Mouse (Mus musculus) midbrain, embryonic 13.5 days (tissue): ENCODE results near the gene Bicd2. TPM values are rescaled to one million over a fixed set of nuclear protein-coding genes. Genes with fewer than 3 reads are reported as not detected.
"Not testable (repeated sequence)": the region's sequence is repeated elsewhere in the genome, so short reads cannot be mapped to it uniquely, and the experiment has no call there.

Source experiments
- ATAC-seq: fragments of 200-750 bp; cut with Nextera tagmentation; 2 replicates; pipeline ENCODE4 v1.8.0; 2017; ENCODE audit warnings: mild to moderate bottlenecking, moderate TSS enrichment, moderate library complexity
- H3K27ac ChIP-seq: fragments of 300-500 bp; sonication (generic); 2 replicates; pipeline ENCODE4 v1.5.1; 2015; ENCODE audit warnings: inconsistent platforms, mild to moderate bottlenecking, moderate library complexity
- H3K27me3 ChIP-seq: fragments of 300-500 bp; sonication (generic); 2 replicates; pipeline ENCODE4 v1.6.1; 2015; ENCODE audit warnings: mild to moderate bottlenecking, inconsistent platforms
- H3K36me3 ChIP-seq: fragments of 300-500 bp; sonication (generic); 2 replicates; pipeline ENCODE4 v1.6.1; 2015; ENCODE audit warnings: mild to moderate bottlenecking, inconsistent platforms
- H3K4me1 ChIP-seq: fragments of 300-500 bp; sonication (generic); replicated peaks from 2 replicates; pipeline ENCODE4 v1.6.1; 2015; ENCODE audit warnings: inconsistent platforms
- H3K4me2 ChIP-seq: fragments of 300-500 bp; sonication (generic); replicated peaks from 2 replicates; pipeline ENCODE4 v1.6.1; 2015; ENCODE audit warnings: moderate library complexity, mild to moderate bottlenecking, inconsistent platforms
- H3K4me3 ChIP-seq: fragments of 300-500 bp; sonication (generic); replicated peaks from 2 replicates; pipeline ENCODE4 v1.5.1; 2015; ENCODE audit warnings: mild to moderate bottlenecking, inconsistent platforms
- H3K9ac ChIP-seq: fragments of 300-500 bp; sonication (generic); replicated peaks from 2 replicates; pipeline ENCODE4 v1.6.1; 2015; ENCODE audit warnings: mild to moderate bottlenecking, inconsistent platforms
- H3K9me3 ChIP-seq: fragments of 300-500 bp; sonication (generic); 2 replicates; pipeline ENCODE4 v1.6.1; 2016; ENCODE audit warnings: mild to moderate bottlenecking, inconsistent platforms
- WGBS: fragments of 180-500 bp; shearing (Covaris S2); methylation state at CpG from one replicate; pipeline ENCODE4 v1.1.7; 2015; 5-methylcytosine and 5-hydroxymethylcytosine counted together
- polyA plus RNA-seq: library from polyadenylated mRNA; unstranded; fragments of >200 nt; fragmentation: Nextera tagmentation; extraction: Ambion mirVana; gene quantifications from 2 replicates; pipeline ENCODE4 v1.2.1, GENCODE M21; 2015

Bicd2 gene
- polyA plus RNA-seq, 1 experiment from 2014 or later: 26.6 TPM

- not testable (repeated sequence) for ATAC-seq, H3K9me3 ChIP-seq, H3K27ac ChIP-seq, H3K4me2 ChIP-seq, H3K4me3 ChIP-seq, H3K9ac ChIP-seq, H3K27me3 ChIP-seq
- Histone ChIP-seq H3K4me1 (peaks cover 24% of the 10 kb centered on the region), H3K36me3 (peaks cover 41% of the 10 kb centered on the region)
- WGBS: 90% methylated on average over 6 of the region's 6 CpGs
Observed at GRCm38 (mm10) chr13:49370216-49370615, 28.8 kb downstream of the Bicd2 start.

- whole genome bisulfite sequencing: 85% methylated on average over 5 of the region's 5 CpGs
- H3K4me3 ChIP-seq, H3K9ac ChIP-seq, H3K4me2 ChIP-seq, ATAC-seq, H3K27ac ChIP-seq, H3K27me3 ChIP-seq, H3K9me3 ChIP-seq: not testable (repeated sequence)
- Histone ChIP-seq H3K4me1 (peaks cover 19% of the 10 kb centered on the region), H3K36me3 (peaks cover 48% of the 10 kb centered on the region)
Observed at GRCm38 (mm10) chr13:49370916-49371315, 29.5 kb downstream of the Bicd2 start.

- no peaks in the 10 kb centered on the region for H3K27me3 ChIP-seq
- H3K27ac ChIP-seq: peak overlapping the region; percentile 20; the same call in 1 of the 2 replicates
- H3K4me3 ChIP-seq: no peak overlapping the region
- no peak overlapping the region for H3K4me2 ChIP-seq
- H3K9ac ChIP-seq: peak overlapping the region; percentile 20; the same call in 1 of the 2 replicates
- H3K36me3 ChIP-seq: peaks cover 53% of the 10 kb centered on the region
- peaks cover 13% of the 10 kb centered on the region for H3K4me1 ChIP-seq
- no peaks in the 10 kb centered on the region for H3K9me3 ChIP-seq
- peak; percentile 51; the same call in 1 of the 2 replicates for ATAC-seq
- WGBS: 84% methylated on average over 3 of the region's 3 CpGs
Observed at GRCm38 (mm10) chr13:49371428-49371899, 30.1 kb downstream of the Bicd2 start.

GRCm38 (mm10) chr13:49372370-49373060 is 31.1 kb downstream of the Bicd2 start:
- H3K9me3 ChIP-seq: no peaks in the 10 kb centered on the region
- no peak overlapping the region for H3K4me3 ChIP-seq
- no peaks in the 10 kb centered on the region for H3K27me3 ChIP-seq
- no peak overlapping the region for H3K4me2 ChIP-seq
- WGBS: 92% methylated on average over 9 of the region's 9 CpGs
- no peak for ATAC-seq
- peaks cover 7% of the 10 kb centered on the region; the same call in 1 of the 2 replicates for H3K4me1 ChIP-seq
- H3K36me3 ChIP-seq: peaks cover 64% of the 10 kb centered on the region
- no peak overlapping the region for H3K27ac ChIP-seq
- no peak overlapping the region for H3K9ac ChIP-seq

GRCm38 (mm10) chr13:49374304-49374703 is 32.9 kb downstream of the Bicd2 start:
- no peak overlapping the region for H3K27ac ChIP-seq
- H3K4me2 ChIP-seq: no peak overlapping the region
- H3K27me3 ChIP-seq: no peaks in the 10 kb centered on the region
- H3K4me1 ChIP-seq: no peaks in the 10 kb centered on the region
- no peak overlapping the region for H3K9ac ChIP-seq
- no peaks in the 10 kb centered on the region for H3K9me3 ChIP-seq
- H3K36me3 ChIP-seq: peaks cover 81% of the 10 kb centered on the region
- H3K4me3 ChIP-seq: no peak overlapping the region
- ATAC-seq: no peak
- 66% methylated on average over 6 of the region's 6 CpGs for WGBS

- Histone ChIP-seq H3K4me2 (no peak overlapping the region), H3K27ac (no peak overlapping the region), H3K9me3 (no peaks in the 10 kb centered on the region), H3K27me3 (no peaks in the 10 kb centered on the region), H3K9ac (no peak overlapping the region), H3K4me1 (no peaks in the 10 kb centered on the region), H3K36me3 (peaks cover 81% of the 10 kb centered on the region), H3K4me3 (no peak overlapping the region)
- no peak for ATAC-seq
- 88% methylated on average over 6 of the region's 6 CpGs for WGBS
Observed at GRCm38 (mm10) chr13:49374730-49375129, 33.3 kb downstream of the Bicd2 start.

- no peak overlapping the region for H3K4me2 ChIP-seq
- H3K36me3 ChIP-seq: peaks cover 86% of the 10 kb centered on the region
- ATAC-seq: no peak
- no peak overlapping the region for H3K9ac ChIP-seq
- H3K4me1 ChIP-seq: no peaks in the 10 kb centered on the region
- H3K4me3 ChIP-seq: no peak overlapping the region
- no peaks in the 10 kb centered on the region for H3K9me3 ChIP-seq
- no peak overlapping the region for H3K27ac ChIP-seq
- no peaks in the 10 kb centered on the region for H3K27me3 ChIP-seq
- 87% methylated on average over 6 of the region's 6 CpGs for WGBS
Observed at GRCm38 (mm10) chr13:49377608-49378007, 36.2 kb downstream of the Bicd2 start.

GRCm38 (mm10) chr13:49379301-49379700 is 37.9 kb downstream of the Bicd2 start:
- H3K36me3 ChIP-seq: peaks cover 97% of the 10 kb centered on the region
- ATAC-seq: no peak
- H3K27ac ChIP-seq: no peak overlapping the region
- H3K9ac ChIP-seq: no peak overlapping the region
- H3K4me3 ChIP-seq: no peak overlapping the region
- no peak overlapping the region for H3K4me2 ChIP-seq
- no peaks in the 10 kb centered on the region for H3K27me3 ChIP-seq
- H3K9me3 ChIP-seq: no peaks in the 10 kb centered on the region
- no peaks in the 10 kb centered on the region for H3K4me1 ChIP-seq
- WGBS: 95% methylated on average over 20 of the region's 20 CpGs

- Histone ChIP-seq H3K27ac (no peak overlapping the region), H3K4me3 (no peak overlapping the region), H3K4me1 (no peaks in the 10 kb centered on the region), H3K27me3 (no peaks in the 10 kb centered on the region), H3K9ac (no peak overlapping the region), H3K4me2 (no peak overlapping the region), H3K9me3 (no peaks in the 10 kb centered on the region), H3K36me3 (peaks cover 97% of the 10 kb centered on the region)
- peak; percentile 58; the same call in 1 of the 2 replicates for ATAC-seq
- 28% methylated on average over 3 of the region's 3 CpGs for WGBS
Observed at GRCm38 (mm10) chr13:49381230-49381629, 39.8 kb downstream of the Bicd2 start.

GRCm38 (mm10) chr13:49382997-49383396 is 41.6 kb downstream of the Bicd2 start:
- H3K9ac ChIP-seq: no peak overlapping the region
- no peak overlapping the region for H3K27ac ChIP-seq
- H3K4me2 ChIP-seq: no peak overlapping the region
- H3K4me3 ChIP-seq: no peak overlapping the region
- H3K27me3 ChIP-seq: no peaks in the 10 kb centered on the region
- WGBS: 95% methylated on average over 23 of the region's 23 CpGs
- H3K9me3 ChIP-seq: no peaks in the 10 kb centered on the region
- ATAC-seq: no peak
- H3K36me3 ChIP-seq: peaks cover 87% of the 10 kb centered on the region
- no peaks in the 10 kb centered on the region for H3K4me1 ChIP-seq

GRCm38 (mm10) chr13:49384751-49385463 is 43.5 kb downstream of the Bicd2 start:
- 83% methylated on average over 16 of the region's 16 CpGs for WGBS

GRCm38 (mm10) chr13:49391374-49391773 is 50.0 kb downstream of the Bicd2 start:
- H3K4me3 ChIP-seq: no peak overlapping the region
- no peaks in the 10 kb centered on the region for H3K4me1 ChIP-seq
- H3K9me3 ChIP-seq: no peaks in the 10 kb centered on the region
- no peak overlapping the region for H3K27ac ChIP-seq
- WGBS: 97% methylated on average over 2 of the region's 2 CpGs
- H3K27me3 ChIP-seq: no peaks in the 10 kb centered on the region
- peaks cover 34% of the 10 kb centered on the region for H3K36me3 ChIP-seq
- H3K9ac ChIP-seq: no peak overlapping the region
- no peak overlapping the region for H3K4me2 ChIP-seq
- no peak for ATAC-seq

More at GRCm38 (mm10) chr13:49384751-49385463, 43.5 kb downstream of the Bicd2 start:
- Histone ChIP-seq H3K4me1 (no peaks in the 10 kb centered on the region), H3K9me3 (no peaks in the 10 kb centered on the region), H3K36me3 (peaks cover 74% of the 10 kb centered on the region), H3K9ac (no peak overlapping the region), H3K27me3 (no peaks in the 10 kb centered on the region), H3K4me2 (no peak overlapping the region), H3K4me3 (no peak overlapping the region), H3K27ac (no peak overlapping the region)
- ATAC-seq: no peak
